17 mouse cellular contexts compared by ENCODE assay signal in genomic region chr19:9937428-9937827, GRCm38 (mm10).
"Had no signal": no experiment of that assay in that cellular context is flagged by ENCODE, and none has a peak within 500 bp of the region (broad histone marks: within the 10 kb centered on the region; RNA-seq: fewer than 3 reads in every experiment).

No protein-coding gene starts in this region.

- H3K9me3 ChIP-seq: limb, embryonic 12.5 days; limb, embryonic 15.5 days; midbrain, embryonic 12.5 days; neural tube, embryonic 13.5 days had no signal

- DNase-seq: kidney, adult 18-20 months; kidney, adult 9 months; kidney, postnatal 14 days; kidney, postnatal 4 days; left cerebral cortex, postnatal 4 days; lung, embryonic 14.5 days; retina, postnatal 1 day; right cerebral cortex, postnatal 25 days had no signal

- H3K27me3 ChIP-seq: limb, embryonic 12.5 days; limb, embryonic 15.5 days; midbrain, embryonic 12.5 days; neural tube, embryonic 13.5 days had no signal

- ATAC-seq: intestine, embryonic 16.5 days; lung, postnatal 0 days; midbrain, embryonic 16.5 days had no signal

- H3K4me3 ChIP-seq: limb, embryonic 12.5 days; limb, embryonic 15.5 days; midbrain, embryonic 12.5 days; myocyte; neural tube, embryonic 13.5 days had no signal

- H3K27ac ChIP-seq: limb, embryonic 12.5 days; limb, embryonic 15.5 days; midbrain, embryonic 12.5 days; neural tube, embryonic 13.5 days; stomach, postnatal 0 days had no signal

- H3K4me2 ChIP-seq: limb, embryonic 12.5 days; limb, embryonic 15.5 days; lung, embryonic 14.5 days; midbrain, embryonic 12.5 days; neural tube, embryonic 13.5 days had no signal

- H3K9ac ChIP-seq: limb, embryonic 12.5 days; limb, embryonic 15.5 days; lung, embryonic 14.5 days; midbrain, embryonic 12.5 days; neural tube, embryonic 13.5 days had no signal

- H3K36me3 ChIP-seq: limb, embryonic 12.5 days; limb, embryonic 15.5 days; midbrain, embryonic 12.5 days; neural tube, embryonic 13.5 days had no signal
